10 mouse cellular contexts compared by ENCODE assay signal in the genomic region with DNA sequence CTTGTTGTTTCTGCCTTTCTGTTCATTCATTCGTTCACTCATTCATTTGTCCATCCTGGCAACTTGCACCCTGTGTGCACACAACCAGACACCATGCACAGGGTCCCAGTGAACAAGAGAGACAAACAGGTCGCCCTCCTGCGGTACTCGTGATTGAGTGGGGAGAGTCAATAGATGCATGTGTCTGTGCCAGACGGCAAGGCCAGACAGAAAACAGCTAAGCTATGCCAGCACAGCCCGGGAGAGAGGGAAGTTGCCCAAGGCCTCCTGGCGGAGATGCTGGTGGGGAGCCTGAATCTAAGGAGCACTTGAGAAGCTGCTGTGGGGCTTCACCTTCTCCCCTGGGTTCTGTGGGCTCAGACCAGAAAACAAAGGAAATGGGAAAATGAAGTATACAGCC. TPM values are rescaled to one million over a fixed set of nuclear protein-coding genes. Genes with fewer than 3 reads are reported as not detected.
DNase-seq lines count a peak whose midpoint lies in the region; ATAC-seq and TF ChIP-seq lines count a peak whose summit lies in the region.
"Had no signal": no experiment of that assay in that cellular context is flagged by ENCODE, and none has a peak within 500 bp of the region (broad histone marks: within the 10 kb centered on the region; RNA-seq: fewer than 3 reads in every experiment).

No protein-coding gene starts in this region.

- H3K4me3 ChIP-seq in gastrocnemius, adult 2 months: no peak overlapping the region
- no peak overlapping the region for H3K4me3 ChIP-seq in heart, embryonic 13.5 days
- H3K4me3 ChIP-seq: limb, embryonic 12.5 days; lung, embryonic 15.5 days had no signal

- peak; percentile 60 for DNase-seq in gastrocnemius, adult 2 months
- no peak for DNase-seq in gastrocnemius, postnatal 14 days
- DNase-seq in left cerebral cortex, postnatal 4 days: peak; percentile 24
- DNase-seq in left cerebral cortex, postnatal 14 days (ENCODE audit: low spot score in 2 of 2): no peak
- peak; percentile 66 for DNase-seq in adrenal gland, postnatal 10 days
- no peak for DNase-seq in thymus, postnatal 4 days

- peak overlapping the region; percentile 92 for H3K27ac ChIP-seq in gastrocnemius, adult 2 months
- H3K27ac ChIP-seq in heart, embryonic 13.5 days (replicated peaks): peak overlapping the region; percentile 94
- H3K27ac ChIP-seq: limb, embryonic 12.5 days; lung, embryonic 15.5 days had no signal

- H3K9me3 ChIP-seq in heart, embryonic 13.5 days: no peaks in the 10 kb centered on the region
- H3K9me3 ChIP-seq: G1E; limb, embryonic 12.5 days; lung, embryonic 15.5 days had no signal

- intact Hi-C loops in gastrocnemius, adult 2 months (cut with DNase I): no loop called here
- intact Hi-C loops in gastrocnemius, postnatal 14 days (cut with DNase I; ENCODE audit: low total_unique reads): no loop called here
- intact Hi-C loops in left cerebral cortex, postnatal 4 days (cut with DNase I): no loop called here
- intact Hi-C loops in left cerebral cortex, postnatal 14 days (cut with DNase I): no loop called here

- ATAC-seq in heart, embryonic 13.5 days (ENCODE audit: extremely low read depth, insufficient number of reproducible peaks, low FRiP score, low TSS enrichment): no peak

- no peaks in the 10 kb centered on the region; the same call in 1 of the 2 replicates for H3K27me3 ChIP-seq in heart, embryonic 13.5 days (replicated peaks)
- H3K27me3 ChIP-seq: limb, embryonic 12.5 days; lung, embryonic 15.5 days had no signal

- H3K9ac ChIP-seq in heart, embryonic 13.5 days: peak overlapping the region; percentile 59
- H3K9ac ChIP-seq: limb, embryonic 12.5 days; lung, embryonic 15.5 days had no signal

- peaks cover 64% of the 10 kb centered on the region for H3K4me1 ChIP-seq in heart, embryonic 13.5 days

- 0 out of 2 replicates have a peak, but pooled peaks cover 3% of the 10 kb centered on the region for H3K36me3 ChIP-seq in heart, embryonic 13.5 days
- H3K36me3 ChIP-seq: limb, embryonic 12.5 days; lung, embryonic 15.5 days had no signal

- WGBS in heart, embryonic 13.5 days: 68% methylated on average over 7 of the region's 7 CpGs

- TF ChIP-seq CTCF in gastrocnemius, adult 2 months (IDR thresholded peaks at IDR 0.05): no peak

- no peak overlapping the region for H3K4me2 ChIP-seq in heart, embryonic 13.5 days
- H3K4me2 ChIP-seq: limb, embryonic 12.5 days; lung, embryonic 15.5 days had no signal

RNA-seq across cellular contexts. Expression of gene Slc41a3, which starts 10.8 kb away (rescaled TPM):
- 100 to 1,000 TPM in 1 of 2 experiments, 10 to 100 TPM in 1; 75.0 to 118 TPM for total RNA-seq in gastrocnemius, adult 2 months (2021)
- 10 to 100 TPM; 60.0 to 61.8 TPM for total RNA-seq in gastrocnemius, postnatal 14 days (2021)
- 1 to 10 TPM; 4.9 to 5.9 TPM for total RNA-seq in left cerebral cortex, postnatal 4 days (2021)
- total RNA-seq in left cerebral cortex, postnatal 14 days (2021): 1 to 10 TPM; 5.7 to 6.2 TPM
- 10 to 100 TPM; 20.8 to 25.2 TPM for total RNA-seq in adrenal gland, postnatal 10 days (2021)
- polyA plus RNA-seq in heart, embryonic 13.5 days (2015; fragmentation: Nextera tagmentation; extraction: Ambion mirVana): 12.1 and 14.0 TPM in 2 replicates

Comparison
In these comparisons a context has a peak if more than half of its experiments do, and no peak if none do; other contexts are left out.
1. DNase-seq: peak in gastrocnemius, adult 2 months (single experiment), left cerebral cortex, postnatal 4 days (single experiment) and adrenal gland, postnatal 10 days (single experiment); none in gastrocnemius, postnatal 14 days (single experiment), left cerebral cortex, postnatal 14 days (0 of 2) and thymus, postnatal 4 days (single experiment).